Mouse (Mus musculus) E14TG2a.4 (cell line): ENCODE measurements around the gene Fthl17e.

Source experiments
- CTCF ChIP-seq: conservative IDR thresholded peaks from 2 replicates; pipeline ENCODE4 v1.5.1; 2014; ENCODE audit warnings: low read length
- POU5F1 ChIP-seq: IDR thresholded peaks from 2 replicates; pipeline ENCODE4 v1.6.1; 2014; ENCODE audit warnings: low read length, borderline replicate concordance

DNA sequence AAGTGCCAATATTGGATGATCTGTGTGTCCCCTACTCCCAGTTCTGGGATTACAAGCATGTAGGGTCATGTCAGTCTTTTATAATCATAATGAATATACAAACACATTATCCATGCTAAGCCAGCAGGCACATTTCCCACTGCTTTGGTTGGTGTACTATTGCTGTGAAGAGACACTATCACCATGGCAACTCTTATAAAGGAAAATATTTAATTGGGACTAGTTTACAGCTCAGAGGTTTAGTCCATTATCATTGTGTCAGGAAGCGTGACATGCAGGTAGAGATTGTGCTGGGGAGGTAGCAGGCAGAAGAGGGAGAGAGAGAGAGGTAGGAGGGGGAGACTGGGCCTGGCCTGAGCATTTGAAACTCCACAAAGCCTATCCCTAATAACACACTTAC lies 17.2 kb upstream of the Fthl17e start:
- TF ChIP-seq CTCF (no peak), POU5F1 (no peak)
